Mouse (Mus musculus): ENCODE results near the gene Pip5kl1. TPM values are rescaled to one million over a fixed set of nuclear protein-coding genes. Genes with fewer than 3 reads are reported as not detected.

The Pip5kl1 gene
- polyA plus RNA-seq, 1 experiment from 2014 or later = 1.8 TPM

GRCm38 (mm10) chr2:32537941-32538340 is 36.7 kb upstream of the Pip5kl1 start:
- H3K4me1 ChIP-seq = peaks cover 79% of the 10 kb centered on the region
- H3K4me3 ChIP-seq = peak overlapping the region; percentile 66
- no peaks in the 10 kb centered on the region for H3K27me3 ChIP-seq (ENCODE audit: poor library complexity, severe bottlenecking)
- H3K36me3 ChIP-seq (replicated peaks) = no peaks in the 10 kb centered on the region
- WGBS = 81% methylated on average over 5 of the region's 5 CpGs
- H3K9me3 ChIP-seq = no peaks in the 10 kb centered on the region
- H3K27ac ChIP-seq = 0 out of 2 replicates have a peak overlapping the region, but pooled peaks have one; percentile 79
- no peak for DNase-seq (ENCODE audit: extremely low spot score, low spot score)

DNA sequence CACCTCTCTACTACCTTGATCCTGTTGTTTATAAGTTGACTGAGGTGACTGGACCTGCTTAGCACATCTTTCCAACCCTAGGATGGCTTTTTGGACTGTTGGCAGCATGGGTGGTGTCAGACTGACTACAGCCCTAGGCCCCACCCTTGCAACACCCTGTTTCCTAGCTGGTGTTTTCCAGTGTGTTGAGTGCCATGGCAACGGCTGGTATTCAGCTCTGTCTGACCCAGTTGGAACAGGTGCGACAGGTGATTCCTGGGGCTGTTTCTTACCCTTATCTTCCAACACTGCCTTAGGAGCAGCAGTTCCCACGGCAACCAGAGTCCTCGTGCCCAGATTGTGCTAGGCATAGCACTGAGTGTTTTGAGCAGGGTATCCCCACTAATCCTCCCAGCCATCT is 36.1 kb upstream of the Pip5kl1 start:
- Histone ChIP-seq H3K4me1 (peaks cover 73% of the 10 kb centered on the region), H3K9me3 (no peaks in the 10 kb centered on the region), H3K36me3 (replicated peaks) (0 out of 2 replicates have a peak, but pooled peaks cover 3% of the 10 kb centered on the region), H3K4me3 (peak overlapping the region; percentile 66; the same call in 1 of the 2 replicates), H3K27me3 (ENCODE audit: poor library complexity, severe bottlenecking) (no peaks in the 10 kb centered on the region), H3K27ac (no peak overlapping the region)
- 83% methylated on average over 4 of the region's 4 CpGs for WGBS
- DNase-seq (ENCODE audit: extremely low spot score, low spot score) = no peak

DNA sequence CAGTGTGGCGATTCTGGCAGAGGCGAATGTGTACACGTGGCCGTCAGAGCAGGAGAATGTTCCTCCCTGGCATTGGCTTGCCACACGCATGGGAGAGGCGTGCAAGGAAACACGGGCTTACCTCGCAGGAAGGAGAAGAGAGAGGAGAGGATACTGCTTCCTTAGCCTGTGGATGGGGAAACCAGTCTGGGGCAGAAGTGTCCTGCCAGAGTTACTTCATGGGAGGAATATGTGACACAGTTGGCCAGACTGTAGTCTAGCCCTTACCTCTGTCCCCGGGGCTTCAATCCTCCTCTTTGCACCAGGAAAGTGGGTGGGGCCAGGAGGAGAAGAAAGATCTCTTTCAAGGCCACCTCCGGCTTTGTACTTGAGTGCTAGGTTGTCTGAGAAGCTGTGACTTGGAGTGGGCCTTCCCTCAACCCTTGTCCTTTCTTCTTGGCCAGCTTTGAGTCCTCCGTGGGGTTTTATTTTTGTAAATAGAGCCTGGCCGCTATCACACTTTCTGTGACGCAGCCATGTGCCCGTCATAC is 35.1 kb upstream of the Pip5kl1 start:
- 84% methylated on average over 14 of the region's 14 CpGs for WGBS
- H3K9me3 ChIP-seq = no peaks in the 10 kb centered on the region
- no peak for DNase-seq (ENCODE audit: extremely low spot score, low spot score)
- 0 out of 2 replicates have a peak overlapping the region, but pooled peaks have one; percentile 9 for H3K4me3 ChIP-seq
- H3K27me3 ChIP-seq (ENCODE audit: poor library complexity, severe bottlenecking) = no peaks in the 10 kb centered on the region
- H3K27ac ChIP-seq = 0 out of 2 replicates have a peak overlapping the region, but pooled peaks have one; percentile 11
- H3K4me1 ChIP-seq = peaks cover 63% of the 10 kb centered on the region
- H3K36me3 ChIP-seq (replicated peaks) = peaks cover 9% of the 10 kb centered on the region

DNA sequence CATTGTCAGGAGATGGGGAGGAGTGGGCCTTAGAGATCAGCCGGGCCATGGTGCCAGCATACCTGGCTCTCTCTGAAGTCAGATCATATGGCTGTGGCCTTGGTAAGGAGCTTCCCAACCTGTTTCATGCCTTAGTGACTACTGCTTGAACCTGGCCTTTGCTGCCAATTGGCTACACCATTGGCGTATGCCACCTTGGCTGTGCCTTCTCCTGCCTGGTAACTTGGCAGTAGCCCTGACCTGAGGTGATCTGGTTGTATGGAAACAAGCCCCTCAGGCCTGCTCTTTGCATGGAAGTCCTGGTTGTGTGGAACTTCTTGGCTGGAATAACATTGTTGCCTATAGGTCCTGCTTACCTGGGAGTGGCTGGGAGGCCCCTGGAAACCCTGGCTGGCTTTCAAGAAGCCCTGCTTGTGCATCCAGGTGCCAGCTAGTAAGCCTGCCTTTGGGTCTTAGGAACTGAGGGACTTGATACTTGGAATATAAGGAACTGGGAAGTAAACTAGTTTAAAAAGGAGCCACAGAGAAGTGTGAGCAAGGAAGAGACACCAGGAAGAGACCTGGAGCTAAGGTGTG is 33.2 kb upstream of the Pip5kl1 start:
- 96% methylated on average over 2 of the region's 2 CpGs for WGBS
- H3K27ac ChIP-seq = no peak overlapping the region

DNA sequence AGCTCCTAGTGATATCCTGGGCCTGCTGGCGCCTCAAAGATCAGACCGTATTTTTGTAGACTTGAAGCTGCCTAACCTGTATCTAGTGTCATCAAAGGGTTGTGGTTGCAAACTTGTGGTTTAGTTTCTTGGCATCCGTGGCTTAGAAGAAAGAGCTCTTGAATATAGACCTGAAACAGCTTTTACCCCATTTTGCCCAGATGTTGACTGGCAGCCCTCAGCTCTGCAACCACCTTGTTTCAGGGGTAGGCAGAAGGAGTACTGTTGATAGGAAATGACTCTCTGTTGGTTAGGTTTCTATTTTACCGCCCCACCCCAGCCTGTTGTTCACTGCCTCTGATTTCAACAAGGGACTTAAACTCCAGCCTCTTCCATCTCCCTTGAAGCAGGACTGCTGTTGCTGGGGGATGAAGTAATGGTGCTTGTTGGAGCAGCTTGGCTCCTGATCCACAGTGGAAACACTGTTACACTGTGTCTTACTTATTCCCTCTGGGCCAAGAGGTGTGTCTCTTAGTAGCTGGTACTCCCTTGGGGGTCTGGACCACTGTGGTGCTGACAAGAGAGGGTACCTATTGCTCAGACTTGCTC is 32.5 kb upstream of the Pip5kl1 start:
- Histone ChIP-seq H3K4me1 (peaks cover 42% of the 10 kb centered on the region), H3K27ac (no peak overlapping the region), H3K4me3 (no peak overlapping the region), H3K9me3 (no peaks in the 10 kb centered on the region), H3K27me3 (ENCODE audit: poor library complexity, severe bottlenecking) (no peaks in the 10 kb centered on the region), H3K36me3 (replicated peaks) (peaks cover 27% of the 10 kb centered on the region)
- no peak for DNase-seq (ENCODE audit: extremely low spot score, low spot score)
- 93% methylated on average over 4 of the region's 4 CpGs for WGBS

More for the DNA sequence above, 33.2 kb upstream of the Pip5kl1 start:
- H3K4me1 ChIP-seq = peaks cover 44% of the 10 kb centered on the region
- no peak for DNase-seq (ENCODE audit: extremely low spot score, low spot score)
- H3K27me3 ChIP-seq (ENCODE audit: poor library complexity, severe bottlenecking) = no peaks in the 10 kb centered on the region
- peaks cover 26% of the 10 kb centered on the region for H3K36me3 ChIP-seq (replicated peaks)
- no peaks in the 10 kb centered on the region for H3K9me3 ChIP-seq
- H3K4me3 ChIP-seq = no peak overlapping the region

DNA sequence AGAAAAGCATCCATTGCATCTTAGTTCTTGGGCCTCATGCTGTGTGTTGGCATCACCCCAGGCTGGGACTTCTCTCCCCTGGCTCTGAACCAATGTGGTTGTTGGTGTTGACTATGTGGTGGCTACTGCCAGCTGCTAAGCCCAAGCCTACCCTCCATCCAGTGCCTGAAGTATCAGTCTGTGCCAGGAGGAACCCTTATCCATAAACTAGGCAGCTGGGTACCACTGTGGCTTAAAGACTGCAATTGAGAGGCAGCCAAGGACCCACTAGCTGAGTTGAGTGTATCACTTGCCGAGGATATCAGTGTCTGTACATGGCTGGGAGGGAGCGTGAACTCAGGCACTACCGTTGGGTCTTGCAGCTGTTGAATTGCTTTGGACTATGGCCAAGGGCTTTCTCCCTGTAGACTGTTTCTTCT is 31.6 kb upstream of the Pip5kl1 start:
- H3K4me3 ChIP-seq = no peak overlapping the region
- no peaks in the 10 kb centered on the region for H3K27me3 ChIP-seq (ENCODE audit: poor library complexity, severe bottlenecking)
- no peak for DNase-seq (ENCODE audit: extremely low spot score, low spot score)
- H3K27ac ChIP-seq = no peak overlapping the region
- peaks cover 34% of the 10 kb centered on the region for H3K36me3 ChIP-seq (replicated peaks)
- H3K9me3 ChIP-seq = no peaks in the 10 kb centered on the region
- H3K4me1 ChIP-seq = peaks cover 37% of the 10 kb centered on the region
- 97% methylated on average over 3 of the region's 3 CpGs for WGBS

DNA sequence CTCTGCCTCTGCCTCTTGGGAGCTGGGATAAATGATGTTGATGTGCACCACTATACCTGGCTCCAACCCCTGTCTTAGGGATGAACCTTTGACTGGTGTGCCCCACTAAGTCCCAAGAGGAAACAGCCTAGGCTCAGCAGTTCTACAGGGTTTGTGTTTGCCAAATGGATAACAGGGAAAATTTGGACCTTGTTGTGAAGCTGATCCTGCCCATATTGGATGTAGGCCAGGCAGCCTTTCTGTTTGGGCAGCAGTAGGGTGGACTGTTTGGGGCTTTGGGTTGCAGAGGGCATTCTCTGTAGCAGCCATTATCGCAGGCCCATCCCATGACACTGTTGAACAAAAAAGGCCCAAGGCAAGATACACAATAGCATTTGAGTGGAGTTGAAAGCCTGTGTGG is 27.6 kb upstream of the Pip5kl1 start:
- peaks cover 38% of the 10 kb centered on the region for H3K36me3 ChIP-seq (replicated peaks)
- H3K27me3 ChIP-seq (ENCODE audit: poor library complexity, severe bottlenecking) = no peaks in the 10 kb centered on the region
- H3K4me3 ChIP-seq = no peak overlapping the region
- DNase-seq (ENCODE audit: extremely low spot score, low spot score) = no peak
- no peaks in the 10 kb centered on the region for H3K9me3 ChIP-seq
- 0 out of 2 replicates have a peak overlapping the region, but pooled peaks have one; percentile 22 for H3K27ac ChIP-seq
- 77% methylated on average over 1 of the region's 1 CpGs for WGBS
- H3K4me1 ChIP-seq = peaks cover 25% of the 10 kb centered on the region

DNA sequence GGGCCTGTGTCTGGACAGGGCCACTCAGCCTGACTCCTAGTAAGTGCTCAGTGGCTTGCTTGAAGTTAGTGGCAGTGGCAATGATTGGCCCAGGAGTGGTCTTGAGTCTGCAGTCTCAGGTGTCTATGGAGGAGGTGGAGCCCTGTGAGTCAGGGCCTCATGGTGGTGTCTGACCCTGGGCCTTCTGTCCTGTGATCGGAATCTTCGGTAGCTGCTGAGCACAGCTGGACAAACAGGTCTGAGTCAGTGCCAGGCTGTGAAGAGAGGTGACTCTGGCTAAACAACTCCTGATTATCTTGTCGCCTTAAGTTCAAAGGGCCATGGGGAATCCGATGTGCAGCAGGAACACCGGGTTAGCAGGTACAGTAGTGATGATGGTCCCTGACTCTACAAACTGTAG is 27.2 kb upstream of the Pip5kl1 start:
- Histone ChIP-seq H3K4me3 (no peak overlapping the region), H3K36me3 (replicated peaks) (peaks cover 38% of the 10 kb centered on the region), H3K4me1 (peaks cover 25% of the 10 kb centered on the region), H3K9me3 (no peaks in the 10 kb centered on the region), H3K27me3 (ENCODE audit: poor library complexity, severe bottlenecking) (no peaks in the 10 kb centered on the region), H3K27ac (0 out of 2 replicates have a peak overlapping the region, but pooled peaks have one; percentile 22)
- DNase-seq (ENCODE audit: extremely low spot score, low spot score) = no peak
- WGBS = 87% methylated on average over 5 of the region's 5 CpGs

DNA sequence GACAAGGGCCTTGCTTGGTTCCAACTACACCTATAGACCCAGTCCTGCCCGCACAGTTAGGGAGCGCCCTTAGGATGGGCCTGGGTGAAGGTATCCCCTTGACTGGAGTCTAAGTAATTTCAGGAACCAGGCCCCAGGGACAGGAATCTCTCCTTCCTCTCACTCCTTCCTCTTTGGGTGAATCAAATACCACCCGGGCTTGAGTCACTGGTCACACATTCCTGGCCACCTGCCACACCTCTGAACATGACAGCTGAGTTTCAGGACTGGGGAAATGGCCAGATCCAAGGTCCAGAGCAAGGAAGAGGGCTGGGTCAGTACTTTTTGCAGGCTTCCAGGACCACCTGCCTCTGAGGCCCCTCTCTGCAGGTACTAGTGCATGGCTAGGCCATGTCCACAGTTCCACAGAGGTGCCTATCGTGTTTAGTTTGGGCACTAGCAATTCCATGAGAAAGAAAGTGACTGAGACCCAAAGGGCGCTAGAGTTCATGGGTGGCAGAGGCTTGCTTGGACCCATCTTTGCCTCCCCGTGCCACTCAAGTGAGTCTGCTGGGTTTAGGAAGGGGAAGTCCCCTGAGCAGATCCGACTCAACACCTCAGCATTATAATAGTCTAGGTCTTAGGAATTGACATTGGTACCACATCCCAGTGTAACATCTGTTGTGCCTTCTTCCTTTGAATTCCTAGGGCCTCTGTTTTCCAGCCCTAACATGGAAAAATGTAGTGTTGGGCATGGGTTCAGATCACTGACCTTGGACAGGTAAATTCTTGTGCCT is 26.4 kb upstream of the Pip5kl1 start:
- no peak for DNase-seq (ENCODE audit: extremely low spot score, low spot score)

GRCm38 (mm10) chr2:32549171-32549570 is 25.4 kb upstream of the Pip5kl1 start:
- Histone ChIP-seq H3K27ac (no peak overlapping the region), H3K4me1 (peaks cover 27% of the 10 kb centered on the region), H3K4me3 (no peak overlapping the region), H3K9me3 (no peaks in the 10 kb centered on the region), H3K27me3 (ENCODE audit: poor library complexity, severe bottlenecking) (no peaks in the 10 kb centered on the region), H3K36me3 (replicated peaks) (peaks cover 33% of the 10 kb centered on the region)
- no peak for DNase-seq (ENCODE audit: extremely low spot score, low spot score)
- WGBS = 88% methylated on average over 9 of the region's 9 CpGs

More for the DNA sequence above, 26.4 kb upstream of the Pip5kl1 start:
- no peak overlapping the region for H3K4me3 ChIP-seq
- peaks cover 25% of the 10 kb centered on the region for H3K4me1 ChIP-seq
- peaks cover 38% of the 10 kb centered on the region for H3K36me3 ChIP-seq (replicated peaks)
- WGBS = 87% methylated on average over 7 of the region's 7 CpGs
- no peak overlapping the region for H3K27ac ChIP-seq
- H3K9me3 ChIP-seq = no peaks in the 10 kb centered on the region
- H3K27me3 ChIP-seq (ENCODE audit: poor library complexity, severe bottlenecking) = no peaks in the 10 kb centered on the region

- WGBS = 69% methylated on average over 6 of the region's 6 CpGs
- Histone ChIP-seq H3K27me3 (ENCODE audit: poor library complexity, severe bottlenecking) (no peaks in the 10 kb centered on the region), H3K4me1 (peaks cover 28% of the 10 kb centered on the region), H3K36me3 (replicated peaks) (peaks cover 27% of the 10 kb centered on the region), H3K9me3 (no peaks in the 10 kb centered on the region), H3K4me3 (no peak overlapping the region), H3K27ac (no peak overlapping the region)
- DNase-seq (ENCODE audit: extremely low spot score, low spot score) = no peak
Observed at GRCm38 (mm10) chr2:32549764-32550163, 24.8 kb upstream of the Pip5kl1 start.

DNA sequence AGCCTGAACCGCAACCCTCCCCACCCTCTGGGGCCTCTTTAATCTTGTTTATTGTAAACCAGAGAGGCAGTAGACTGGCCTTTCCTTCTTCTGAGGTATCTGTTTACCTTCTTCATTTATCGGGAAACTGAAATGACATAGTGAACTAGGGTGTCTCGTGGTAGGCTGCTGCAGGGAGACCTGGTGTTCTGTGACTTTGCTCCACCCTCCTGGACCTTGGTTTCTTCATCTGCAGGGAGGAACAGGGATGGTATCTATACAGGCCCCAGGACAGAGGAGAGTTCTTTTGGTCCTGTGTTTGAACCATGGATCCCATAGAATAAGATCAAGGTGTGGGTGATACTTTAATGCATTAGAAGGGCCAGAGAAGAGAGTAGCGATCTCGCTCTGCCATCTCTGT is 23.4 kb upstream of the Pip5kl1 start:
- 92% methylated on average over 5 of the region's 5 CpGs for WGBS
- Histone ChIP-seq H3K9me3 (no peaks in the 10 kb centered on the region), H3K27me3 (ENCODE audit: poor library complexity, severe bottlenecking) (no peaks in the 10 kb centered on the region), H3K36me3 (replicated peaks) (peaks cover 13% of the 10 kb centered on the region; the same call in 1 of the 2 replicates), H3K4me3 (no peak overlapping the region), H3K27ac (no peak overlapping the region), H3K4me1 (peaks cover 39% of the 10 kb centered on the region)
- DNase-seq (ENCODE audit: extremely low spot score, low spot score) = no peak
